Mouse (Mus musculus) stomach, embryonic 14.5 days (tissue): ENCODE measurements at regions not wholly inside any gene's neighbourhood (a gene's known extent, or its start where the extent isn't known, plus 50 kb on each side); places are given as distances from the start of the nearest gene placed in this dataset.
A peak's percentile ranks its signal among the peaks of the same experiment; 100 is the strongest.

Experiments used
- ATAC-seq: fragments of 200-750 bp; cut with Nextera tagmentation; 2 replicates; pipeline ENCODE4 v1.8.0; 2017; ENCODE audit warnings: low read depth, moderate TSS enrichment; ENCODE audit not compliant: insufficient number of reproducible peaks, insufficient read depth, low FRiP score
- H3K27ac ChIP-seq: fragments of 300-500 bp; sonication (generic); 2 replicates; pipeline ENCODE4 v1.5.1; 2014; ENCODE audit warnings: mild to moderate bottlenecking, low read length, moderate library complexity, mixed read lengths
- H3K27me3 ChIP-seq: fragments of 300-500 bp; sonication (generic); 2 replicates; pipeline ENCODE4 v1.6.1; 2014; ENCODE audit warnings: low read length, control low read depth, mixed read lengths; ENCODE audit not compliant: control insufficient read depth, insufficient read depth
- H3K36me3 ChIP-seq: fragments of 300-500 bp; sonication (generic); 2 replicates; pipeline ENCODE4 v1.6.1; 2014; ENCODE audit warnings: mild to moderate bottlenecking, control low read depth, low read length, moderate library complexity, mixed read lengths; ENCODE audit not compliant: control insufficient read depth, insufficient read depth
- H3K4me1 ChIP-seq: fragments of 300-500 bp; sonication (generic); 2 replicates; pipeline ENCODE4 v1.6.1; 2014; ENCODE audit warnings: low read length, control low read depth, mixed read lengths; ENCODE audit not compliant: control insufficient read depth, insufficient read depth
- H3K4me2 ChIP-seq: fragments of 300-500 bp; sonication (generic); replicated peaks from 2 replicates; pipeline ENCODE4 v1.6.1; 2014; ENCODE audit warnings: low read depth, low read length, control low read depth
- H3K4me3 ChIP-seq: fragments of 300-500 bp; sonication (generic); 2 replicates; pipeline ENCODE4 v1.5.1; 2014; ENCODE audit warnings: low read depth, low read length, control low read depth
- H3K9ac ChIP-seq: fragments of 300-500 bp; sonication (generic); replicated peaks from 2 replicates; pipeline ENCODE4 v1.6.1; 2014; ENCODE audit warnings: low read depth, mild to moderate bottlenecking, control low read depth, low read length, moderate library complexity, mixed read lengths
- H3K9me3 ChIP-seq: fragments of 300-500 bp; sonication (generic); 2 replicates; pipeline ENCODE4 v1.6.1; 2016; ENCODE audit warnings: low read depth, low read length, control low read depth; ENCODE audit not compliant: control insufficient read depth
- WGBS: fragments of 180-500 bp; shearing (Covaris S2); extraction: QIAGEN DNeasy Blood & Tissue Kit; methylation state at CpG from one replicate; pipeline ENCODE4 v1.1.7; 2014; 5-methylcytosine and 5-hydroxymethylcytosine counted together

- Histone ChIP-seq H3K36me3 (no peaks in the 10 kb centered on the region), H3K9me3 (no peaks in the 10 kb centered on the region), H3K4me2 (no peak overlapping the region), H3K27ac (no peak overlapping the region), H3K4me1 (peaks cover 17% of the 10 kb centered on the region; the same call in 1 of the 2 replicates), H3K4me3 (no peak overlapping the region), H3K9ac (no peak overlapping the region), H3K27me3 (no peaks in the 10 kb centered on the region)
- no peak for ATAC-seq
- 77% methylated on average over 11 of the region's 11 CpGs for WGBS
Measured at GRCm38 (mm10) chr14:76854965-76855364, 181.6 kb upstream of the Ccdc122 start.

DNA sequence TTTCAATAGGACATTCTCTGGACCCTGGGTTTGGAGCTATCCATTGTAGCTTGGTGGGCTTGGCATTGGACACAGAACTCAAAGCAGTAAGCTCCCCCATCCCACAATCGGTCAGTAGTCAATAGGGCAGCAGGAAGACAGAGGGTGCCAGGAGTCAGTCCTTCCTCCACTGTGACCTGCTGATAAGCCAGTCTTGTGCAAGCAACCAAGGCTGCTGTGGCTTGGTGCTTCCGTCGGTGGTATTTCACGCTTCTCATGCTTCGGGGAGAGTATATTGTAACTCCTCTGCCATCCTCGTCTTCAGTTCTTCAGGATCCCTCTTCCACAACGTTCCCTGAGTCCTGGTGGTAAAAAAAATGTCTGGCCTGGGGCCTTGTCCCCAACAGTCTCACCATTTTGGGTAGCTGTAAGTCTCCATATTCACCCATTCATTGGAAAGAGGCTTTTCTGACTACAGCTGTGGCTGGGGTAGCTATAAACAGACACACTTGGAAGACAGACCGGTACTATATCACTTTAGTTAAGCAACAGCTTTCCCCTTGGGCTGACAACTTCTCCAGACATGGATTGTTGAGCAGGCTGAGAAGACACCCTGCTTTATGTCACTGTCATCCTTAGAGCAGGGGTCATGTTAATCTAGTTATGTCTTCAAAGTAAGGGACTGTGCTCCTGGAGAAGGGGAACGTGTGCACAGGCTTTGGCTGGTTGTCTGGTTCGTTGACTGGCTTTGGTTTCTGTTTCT lies 184.9 kb upstream of the Ccdc122 start:
- no peak overlapping the region for H3K4me2 ChIP-seq
- no peaks in the 10 kb centered on the region for H3K27me3 ChIP-seq
- WGBS: 56% methylated on average over 10 of the region's 10 CpGs
- H3K4me3 ChIP-seq: no peak overlapping the region
- ATAC-seq: 0 out of 2 replicates have a peak, but pooled peaks have one; percentile 33
- H3K4me1 ChIP-seq: peaks cover 9% of the 10 kb centered on the region; the same call in 1 of the 2 replicates
- no peak overlapping the region for H3K27ac ChIP-seq
- H3K9me3 ChIP-seq: no peaks in the 10 kb centered on the region
- no peaks in the 10 kb centered on the region for H3K36me3 ChIP-seq
- H3K9ac ChIP-seq: no peak overlapping the region

GRCm38 (mm10) chr14:76850641-76851040 lies 185.9 kb upstream of the Ccdc122 start:
- H3K36me3 ChIP-seq: no peaks in the 10 kb centered on the region
- H3K4me3 ChIP-seq: no peak overlapping the region
- H3K4me2 ChIP-seq: no peak overlapping the region
- no peaks in the 10 kb centered on the region for H3K27me3 ChIP-seq
- no peak for ATAC-seq
- H3K27ac ChIP-seq: no peak overlapping the region
- WGBS: 85% methylated on average over 4 of the region's 4 CpGs
- no peak overlapping the region for H3K9ac ChIP-seq
- H3K4me1 ChIP-seq: peaks cover 8% of the 10 kb centered on the region; the same call in 1 of the 2 replicates
- H3K9me3 ChIP-seq: no peaks in the 10 kb centered on the region

DNA sequence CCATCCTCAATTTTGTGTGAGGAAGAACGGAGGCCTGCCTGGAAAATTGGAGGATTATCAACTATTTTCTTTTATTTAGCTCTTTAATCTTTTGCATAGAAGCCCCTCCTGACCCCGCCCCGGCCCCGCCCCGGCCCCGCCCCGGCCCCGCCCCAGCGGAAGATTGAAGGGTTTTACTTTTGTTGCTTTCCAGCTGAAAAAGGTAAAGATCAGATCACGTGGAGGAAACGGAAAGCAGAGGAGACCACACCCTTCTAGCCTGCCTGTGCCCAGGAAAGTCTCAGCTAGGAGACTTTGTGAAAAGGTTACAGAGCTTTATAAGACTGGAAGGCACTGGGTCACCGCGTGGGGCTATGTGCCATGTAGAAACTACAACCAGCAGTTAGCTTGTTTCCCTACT lies 186.5 kb upstream of the Ccdc122 start:
- no peak overlapping the region for H3K9ac ChIP-seq
- no peak overlapping the region for H3K4me3 ChIP-seq
- H3K4me2 ChIP-seq: no peak overlapping the region
- WGBS: 35% methylated on average over 13 of the region's 13 CpGs
- H3K9me3 ChIP-seq: no peaks in the 10 kb centered on the region
- H3K27me3 ChIP-seq: no peaks in the 10 kb centered on the region
- ATAC-seq: no peak
- H3K36me3 ChIP-seq: no peaks in the 10 kb centered on the region
- H3K4me1 ChIP-seq: peaks cover 8% of the 10 kb centered on the region; the same call in 1 of the 2 replicates
- H3K27ac ChIP-seq: no peak overlapping the region

DNA sequence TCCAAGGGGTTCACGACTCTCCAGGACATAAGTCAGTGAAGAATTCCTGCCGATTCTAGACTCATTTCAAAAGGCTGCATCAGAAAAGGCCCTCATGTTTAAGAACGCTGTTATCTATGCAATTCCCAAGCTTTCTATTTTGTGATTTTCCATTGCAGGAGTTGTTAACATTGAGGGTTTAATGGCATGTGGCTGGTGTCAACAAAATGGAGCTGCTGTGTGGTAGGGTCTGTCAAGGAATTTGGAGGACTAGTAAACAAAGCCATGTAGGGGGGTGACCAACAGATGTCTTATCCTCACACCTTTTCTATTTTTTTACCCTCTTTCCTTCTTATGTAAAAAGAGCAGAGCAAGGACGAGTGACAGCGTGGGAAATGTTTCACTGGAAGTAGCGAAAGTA lies 186.9 kb upstream of the Ccdc122 start:
- Histone ChIP-seq H3K9ac (no peak overlapping the region), H3K4me3 (no peak overlapping the region), H3K27ac (no peak overlapping the region), H3K9me3 (no peaks in the 10 kb centered on the region), H3K36me3 (no peaks in the 10 kb centered on the region), H3K4me1 (peaks cover 8% of the 10 kb centered on the region; the same call in 1 of the 2 replicates), H3K27me3 (no peaks in the 10 kb centered on the region), H3K4me2 (no peak overlapping the region)
- 45% methylated on average over 6 of the region's 6 CpGs for WGBS
- no peak for ATAC-seq

DNA sequence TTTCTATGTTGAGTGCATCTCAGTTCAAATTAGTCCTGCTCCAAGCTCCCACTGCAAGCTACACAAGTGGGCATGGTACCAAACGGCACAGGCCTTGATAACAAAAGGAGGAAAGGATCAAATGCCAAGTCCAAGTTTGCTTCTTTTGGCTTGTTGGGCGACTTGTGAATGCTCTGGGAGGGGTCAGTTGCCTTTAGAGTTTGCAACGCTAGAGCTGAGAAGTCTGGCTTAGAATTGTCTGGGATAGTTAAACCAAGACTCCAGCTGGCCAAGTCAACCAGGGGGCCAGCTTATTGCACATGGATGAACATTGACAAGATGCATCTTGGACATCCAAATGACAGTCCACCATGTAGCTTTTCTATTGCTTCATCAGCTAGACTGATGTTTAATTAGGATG lies 187.5 kb upstream of the Ccdc122 start:
- Histone ChIP-seq H3K27me3 (no peaks in the 10 kb centered on the region), H3K9me3 (no peaks in the 10 kb centered on the region), H3K4me2 (no peak overlapping the region), H3K36me3 (no peaks in the 10 kb centered on the region), H3K4me3 (no peak overlapping the region), H3K9ac (no peak overlapping the region), H3K27ac (no peak overlapping the region), H3K4me1 (peaks cover 8% of the 10 kb centered on the region; the same call in 1 of the 2 replicates)
- ATAC-seq: no peak
- WGBS: 65% methylated on average over 3 of the region's 3 CpGs

GRCm38 (mm10) chr14:76845706-76846105 lies 190.9 kb upstream of the Ccdc122 start:
- Histone ChIP-seq H3K9me3 (no peaks in the 10 kb centered on the region), H3K27me3 (no peaks in the 10 kb centered on the region), H3K4me1 (peaks cover 5% of the 10 kb centered on the region; the same call in 1 of the 2 replicates), H3K9ac (no peak overlapping the region), H3K4me2 (no peak overlapping the region), H3K36me3 (no peaks in the 10 kb centered on the region), H3K4me3 (no peak overlapping the region), H3K27ac (no peak overlapping the region)
- 79% methylated on average over 3 of the region's 3 CpGs for whole genome bisulfite sequencing
- ATAC-seq: no peak

GRCm38 (mm10) chr14:76844717-76845116 lies 191.9 kb upstream of the Ccdc122 start:
- WGBS: 83% methylated on average over 1 of the region's 1 CpGs
- H3K27me3 ChIP-seq: no peaks in the 10 kb centered on the region

More at GRCm38 (mm10) chr14:76844717-76845116, 191.9 kb upstream of the Ccdc122 start:
- Histone ChIP-seq H3K4me1 (no peaks in the 10 kb centered on the region), H3K27ac (no peak overlapping the region), H3K36me3 (no peaks in the 10 kb centered on the region), H3K9me3 (no peaks in the 10 kb centered on the region), H3K9ac (no peak overlapping the region), H3K4me3 (no peak overlapping the region), H3K4me2 (no peak overlapping the region)
- ATAC-seq: no peak
